Mouse (Mus musculus) left cerebral cortex, adult 11 months (tissue): ENCODE data around the gene Ap3d1.

Experiments used
- DNase-seq: peaks from one replicate; pipeline ENCODE4 v3.0.0; 2022; ENCODE audit warnings: low spot score

Ap3d1 gene

DNA sequence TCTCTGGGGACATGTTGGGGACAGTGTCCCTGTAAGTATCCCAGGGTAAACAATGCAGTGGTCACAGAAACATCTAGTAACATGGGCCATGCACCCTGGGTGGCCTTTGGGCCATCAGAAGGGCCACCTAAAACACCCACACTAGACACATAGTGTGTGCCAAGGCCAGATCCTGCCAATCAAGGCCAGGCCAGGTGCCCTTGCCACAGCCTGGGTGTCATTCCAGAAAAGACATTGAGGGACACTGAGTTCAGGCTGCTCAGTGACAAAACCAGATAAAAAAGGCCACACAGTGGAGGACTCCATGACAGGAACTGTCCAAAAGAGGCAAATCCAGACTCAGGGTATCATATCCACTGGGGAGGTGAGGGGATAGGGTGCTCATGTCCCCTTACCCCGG lies 58.4 kb downstream of the Ap3d1 start:
- no peak for DNase-seq

DNA sequence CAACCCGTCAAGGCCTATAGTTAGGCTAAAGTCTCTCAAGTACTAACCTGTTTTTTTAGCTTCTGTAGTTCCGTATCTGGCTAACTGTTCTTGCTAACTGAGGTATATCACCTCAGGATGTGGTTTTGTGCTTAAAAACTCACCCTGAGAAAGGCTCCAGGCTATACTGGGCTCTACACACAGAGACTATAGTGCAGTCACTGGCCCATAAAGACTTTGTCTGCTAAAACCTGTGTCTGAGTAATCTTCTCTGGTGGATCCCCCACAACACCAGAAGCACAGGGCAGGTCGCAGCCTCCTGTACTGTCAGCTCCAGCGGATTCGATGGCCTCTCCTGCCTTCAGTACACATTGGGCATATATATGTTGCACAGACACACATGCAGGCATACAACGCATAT lies 60.1 kb downstream of the Ap3d1 start:
- DNase-seq = no peak

DNA sequence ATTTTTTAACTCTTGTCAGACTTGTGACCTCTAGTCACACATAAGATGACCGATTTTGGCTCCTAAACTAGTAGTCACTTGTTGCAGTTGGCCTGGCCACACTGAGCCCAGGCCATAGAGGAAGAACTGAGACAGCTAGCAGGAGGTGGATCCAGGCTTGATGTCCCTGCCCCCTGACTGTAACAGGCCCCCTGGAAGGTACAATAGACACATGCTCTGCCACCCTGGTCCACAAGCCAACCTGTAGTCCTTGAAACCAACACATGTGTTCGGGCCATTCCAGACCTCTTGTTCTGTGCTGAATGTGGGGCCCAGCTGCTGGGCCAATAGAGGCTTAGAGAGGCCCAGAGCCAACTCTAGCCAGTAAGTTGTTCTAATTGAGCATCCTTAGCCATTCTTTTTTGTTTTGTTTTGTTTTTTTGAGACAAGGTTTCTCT lies 61.8 kb downstream of the Ap3d1 start:
- DNase-seq = no peak

- DNase-seq = no peak
Measured at GRCm38 (mm10) chr10:80679556-80680259, 62.4 kb downstream of the Ap3d1 start.

DNA sequence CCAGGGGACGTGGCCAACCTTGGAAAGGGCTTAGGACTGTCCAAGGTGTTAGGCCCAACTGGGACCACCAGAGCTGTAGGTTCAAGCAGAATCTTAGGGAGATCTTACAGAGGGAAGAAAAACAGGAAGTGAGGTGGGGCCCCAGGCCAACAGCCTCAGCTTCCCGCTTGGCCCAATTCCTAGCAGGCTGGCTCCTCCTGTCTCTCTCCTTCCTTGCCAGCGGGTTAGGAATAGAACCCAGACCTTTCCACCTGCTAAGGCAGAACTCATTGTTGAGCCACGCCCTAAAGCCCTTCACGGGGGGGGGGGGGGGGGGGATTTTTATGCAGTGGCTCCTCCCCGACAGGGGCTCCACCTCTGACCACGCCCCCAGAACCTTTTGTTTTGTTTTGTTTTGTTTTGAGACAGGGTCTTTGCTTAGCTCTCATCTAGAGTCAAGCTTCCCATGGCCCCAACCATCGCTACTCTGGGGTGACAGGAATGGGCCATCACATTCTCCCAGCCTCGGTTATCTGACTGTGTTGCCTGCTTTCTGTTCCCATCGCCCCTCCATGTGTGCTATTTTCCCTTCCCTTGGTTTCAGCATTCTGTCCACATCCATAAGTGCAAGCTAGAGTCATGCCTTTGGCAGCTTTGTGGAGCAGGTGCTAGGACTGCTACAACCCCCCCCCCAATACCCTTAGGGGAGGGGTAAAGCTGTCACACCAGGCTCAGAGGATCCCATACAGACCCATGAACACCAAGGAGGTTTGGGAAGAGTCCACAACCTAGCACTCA lies 63.3 kb downstream of the Ap3d1 start:
- DNase-seq = no peak

DNA sequence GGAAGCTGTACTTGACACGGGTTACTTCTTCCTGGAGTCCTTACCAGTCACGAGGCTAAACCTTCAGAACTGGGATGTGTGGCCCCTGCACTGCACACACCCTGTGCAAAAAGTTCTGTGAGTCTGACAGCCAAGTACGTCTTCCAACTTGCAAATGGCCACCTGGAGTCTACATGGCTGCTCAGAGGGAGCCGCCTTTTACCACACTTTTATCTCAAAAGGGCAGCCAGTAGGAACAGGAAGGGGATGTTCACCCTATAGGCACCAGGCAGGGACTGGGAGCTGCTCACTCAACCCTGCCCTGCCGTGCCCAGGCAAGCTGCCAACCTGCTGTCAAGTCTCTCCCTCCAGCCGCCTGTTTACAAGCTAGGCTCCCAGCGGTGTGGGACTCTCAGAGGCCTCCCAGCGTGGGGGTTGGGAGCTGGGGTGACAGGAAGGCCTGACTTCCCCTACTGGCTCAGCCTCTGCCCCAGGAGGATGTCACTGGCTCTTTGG lies 64.1 kb downstream of the Ap3d1 start, which contains the start of gene Mknk2:
Mknk2 (minus strand) TSS at position 171 of the 495 bp plus-strand sequence.
- peak; percentile 74 for DNase-seq

DNA sequence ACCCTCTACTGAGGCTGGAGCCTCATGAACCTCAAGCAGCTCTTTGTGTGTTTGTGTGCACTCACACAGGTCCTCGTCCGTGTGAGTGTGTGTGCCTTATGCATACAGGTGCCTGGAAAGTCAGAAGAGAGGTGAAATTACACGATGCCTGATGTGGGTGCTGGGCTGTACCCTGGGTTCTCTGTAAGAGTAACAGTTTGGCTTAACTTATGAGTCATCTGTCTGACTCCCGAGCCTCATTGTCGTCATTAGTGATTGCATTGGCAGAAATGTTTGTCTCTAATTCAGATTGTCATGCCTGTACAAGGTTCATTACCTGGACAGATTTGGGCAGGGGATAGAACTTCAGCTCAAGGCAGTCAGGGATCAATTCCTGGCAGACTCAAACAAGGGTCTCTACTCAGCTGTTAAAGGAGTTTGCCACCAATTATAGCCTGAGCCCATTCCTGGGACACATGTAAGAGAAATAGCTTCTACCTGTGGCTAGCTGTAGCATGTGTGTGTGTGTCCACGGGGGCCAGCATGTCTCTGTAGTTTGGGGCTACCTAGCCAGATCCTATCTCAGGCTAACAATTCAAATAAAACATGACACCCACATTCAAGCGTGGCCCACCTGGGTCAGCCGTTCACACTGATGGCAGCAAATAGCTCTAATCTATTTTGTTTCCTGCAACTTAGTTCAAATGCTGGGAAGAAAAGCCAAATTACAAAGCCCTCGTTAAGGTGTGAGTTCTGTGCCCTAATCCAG lies 64.8 kb downstream of the Ap3d1 start:
- DNase-seq = no peak

- peak; percentile 99 for DNase-seq
Measured at GRCm38 (mm10) chr10:80676198-80676928, 65.7 kb downstream of the Ap3d1 start.

GRCm38 (mm10) chr10:80675405-80676197 lies 66.5 kb downstream of the Ap3d1 start:
- no peak for DNase-seq

- DNase-seq = no peak
Measured at GRCm38 (mm10) chr10:80674851-80675404, 67.1 kb downstream of the Ap3d1 start.

DNA sequence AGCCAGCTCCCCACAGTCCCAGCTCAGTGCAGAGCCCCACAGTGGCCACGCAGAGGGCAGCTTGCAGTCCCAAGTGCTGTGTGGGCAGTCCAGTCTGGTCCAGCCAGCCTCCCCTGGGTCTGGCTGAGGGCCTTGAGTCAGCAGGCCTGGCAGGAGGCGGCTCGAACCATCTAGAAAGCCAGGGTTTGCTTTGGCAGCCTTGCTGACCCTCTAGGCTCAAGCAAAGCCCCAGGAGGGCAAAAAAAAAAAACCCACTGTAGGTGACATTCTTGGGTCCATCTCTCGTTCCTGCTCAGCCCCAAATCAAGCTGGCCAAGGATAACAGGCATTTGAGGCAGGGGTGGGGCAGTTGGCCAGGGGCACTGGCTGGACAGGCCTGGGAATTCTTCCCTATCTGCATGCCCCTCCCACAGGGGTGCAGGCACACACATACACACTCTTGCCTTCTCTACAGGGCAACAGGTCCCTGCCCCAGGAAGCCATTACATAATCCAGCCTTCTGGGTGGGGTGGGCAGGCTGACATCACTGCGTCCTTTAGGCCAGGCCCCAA lies 67.8 kb downstream of the Ap3d1 start:
- no peak for DNase-seq

GRCm38 (mm10) chr10:80673690-80674089 lies 68.4 kb downstream of the Ap3d1 start:
- DNase-seq = no peak

GRCm38 (mm10) chr10:80671936-80672690 lies 70.0 kb downstream of the Ap3d1 start:
- no peak for DNase-seq

DNA sequence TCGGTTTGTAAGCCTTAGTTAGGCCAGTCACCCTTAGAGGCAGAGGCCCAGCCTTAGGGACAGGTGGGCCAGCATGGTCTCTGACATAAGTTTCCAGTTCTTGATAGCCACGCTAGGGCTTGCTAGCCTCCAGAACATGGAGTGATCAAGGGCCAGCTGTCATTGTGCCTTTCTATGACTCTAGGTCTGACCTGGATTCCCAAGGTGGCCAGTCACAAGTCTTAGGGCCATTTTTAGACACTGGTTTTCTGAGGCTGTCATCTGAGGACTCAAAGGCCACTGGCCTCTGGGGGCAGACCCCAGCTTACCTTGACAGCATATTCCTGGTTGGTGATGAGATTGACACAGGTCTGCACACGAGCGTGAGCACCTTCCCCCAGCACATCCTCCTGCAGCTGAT lies 70.8 kb downstream of the Ap3d1 start:
- no peak for DNase-seq

DNA sequence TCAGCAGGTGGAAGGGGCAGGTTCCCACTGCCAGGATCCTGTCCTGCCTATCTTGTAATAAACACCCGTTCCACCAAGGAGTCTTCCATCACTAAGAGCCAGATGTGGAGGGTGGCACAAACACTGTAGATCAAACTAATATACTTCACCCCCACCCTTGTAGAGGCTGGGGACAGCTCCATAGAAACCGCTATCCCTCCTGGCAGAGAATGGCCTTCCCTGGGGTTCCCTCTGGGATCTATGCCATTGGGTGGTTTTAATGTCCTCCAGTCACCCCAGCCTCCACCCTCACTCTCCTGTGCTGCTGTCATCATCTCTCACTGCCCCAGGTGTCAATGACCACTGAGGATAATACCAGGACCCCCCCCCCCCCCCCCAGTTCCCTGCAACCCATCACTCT lies 71.5 kb downstream of the Ap3d1 start:
- no peak for DNase-seq

GRCm38 (mm10) chr10:80669737-80670485 lies 72.2 kb downstream of the Ap3d1 start:
- DNase-seq = no peak

- no peak for DNase-seq
Measured at GRCm38 (mm10) chr10:80669018-80669417, 73.0 kb downstream of the Ap3d1 start.

DNA sequence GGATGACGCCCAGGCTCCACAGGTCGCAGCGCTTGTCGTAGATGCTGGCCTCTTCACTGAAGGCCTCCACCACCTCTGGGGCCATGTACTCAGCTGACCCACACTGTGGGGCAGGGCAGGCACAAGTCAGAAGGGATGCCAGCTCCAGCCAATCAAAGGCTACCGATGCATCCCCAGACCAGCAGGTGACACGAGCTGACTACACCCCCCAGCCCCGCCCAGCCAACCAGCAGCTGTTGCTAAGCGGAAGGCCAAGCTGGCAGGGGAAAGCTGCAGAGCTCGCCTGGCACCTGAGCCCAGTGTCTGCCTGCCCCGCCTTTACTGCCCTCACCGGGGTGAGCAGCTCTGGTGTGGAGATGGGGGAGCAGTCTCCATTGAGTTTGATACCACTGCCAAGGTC lies 73.5 kb downstream of the Ap3d1 start:
- no peak for DNase-seq
